Mouse (Mus musculus): ENCODE measurements at regions not wholly inside any gene's neighbourhood (a gene's known extent, or its start where the extent isn't known, plus 50 kb on each side); places are given as distances from the start of the nearest gene placed in this dataset.
A peak's percentile ranks its signal among the peaks of the same experiment; 100 is the strongest.

DNA sequence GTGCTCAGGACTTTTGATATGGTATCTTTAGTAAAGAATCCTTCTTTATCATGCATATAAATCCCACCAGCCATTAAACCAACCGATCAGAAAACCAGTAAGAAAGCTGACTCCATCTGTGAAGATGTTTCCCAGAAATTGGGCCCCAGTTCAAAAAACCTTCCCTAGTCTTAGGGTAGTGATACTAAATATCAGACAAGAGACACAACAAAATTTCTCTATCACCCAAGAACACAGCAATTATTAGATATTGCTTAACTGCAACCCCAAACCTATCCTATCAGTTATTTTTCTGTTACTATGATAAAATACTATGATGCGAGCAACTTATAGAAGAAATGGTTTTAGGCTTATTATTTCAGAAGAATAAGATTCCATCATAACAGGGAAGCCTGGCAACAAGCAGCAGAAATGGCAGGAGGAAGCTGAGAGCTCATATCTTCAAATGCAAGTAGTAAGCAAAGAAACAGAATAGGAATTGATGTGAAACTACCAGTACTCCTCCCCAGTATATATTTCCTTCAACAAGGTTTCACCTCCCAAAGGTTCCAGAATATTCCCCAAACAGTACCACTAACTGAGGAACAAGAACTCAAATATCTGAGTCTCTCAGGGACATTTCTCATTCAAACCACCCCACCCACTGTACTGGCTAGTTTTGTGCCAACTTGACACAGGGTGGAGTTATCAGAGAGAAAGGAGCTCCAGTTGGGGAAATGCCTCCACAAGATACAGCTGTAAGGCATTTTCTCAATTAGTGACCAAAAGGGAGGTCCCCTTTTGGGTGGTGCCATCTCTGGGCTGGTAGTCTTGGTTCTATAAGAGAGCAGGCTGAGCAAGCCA lies 234.1 kb downstream of the Tex13c3 start:
- H3K9me3 ChIP-seq (ENCODE audit: control insufficient read depth, low read length): no peaks in the 10 kb centered on the region
- WGBS: 91% methylated on average over 2 of the region's 2 CpGs
- no peak for DNase-seq (ENCODE audit: low spot score, missing footprints)

DNA sequence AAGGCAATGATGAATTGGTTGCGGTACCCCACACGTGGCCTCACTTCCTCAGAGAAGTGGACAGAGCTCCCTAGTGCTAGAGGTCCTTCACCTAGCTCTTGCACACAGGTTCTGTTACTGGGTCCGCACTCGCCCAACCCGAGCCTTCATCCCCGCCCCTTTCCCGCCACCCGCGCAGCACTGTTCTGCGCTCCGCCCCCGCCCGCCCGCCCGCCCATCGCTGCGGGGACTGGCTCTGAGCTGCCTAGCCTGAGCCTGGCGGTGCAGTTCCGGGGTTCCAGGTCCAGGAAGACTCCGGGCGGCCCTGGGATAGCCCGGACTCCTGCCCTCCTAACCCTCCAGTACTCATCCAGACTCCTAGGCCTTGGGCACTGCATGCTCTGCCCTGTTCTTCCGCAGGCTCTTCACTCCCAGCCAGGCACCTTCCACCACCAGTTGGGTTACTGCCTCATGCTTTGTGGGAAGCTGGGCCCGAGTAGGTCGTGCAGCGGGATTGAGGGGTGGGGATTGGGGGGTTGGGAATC lies 243.3 kb downstream of the Tex13c3 start:
- peak overlapping the region; percentile 39 for H3K4me3 ChIP-seq (ENCODE audit: low read depth, low read length)
- H3K9ac ChIP-seq (ENCODE audit: low read length): peak overlapping the region; percentile 56
- H3K4me2 ChIP-seq: peak overlapping the region; percentile 66
- 5% methylated on average over 12 of the region's 26 CpGs for WGBS
- ATAC-seq (ENCODE audit: low FRiP score) (peak; percentile 91), DNase-seq (ENCODE audit: low spot score, missing footprints) (peak; percentile 91)
- H3K36me3 ChIP-seq (ENCODE audit: control insufficient read depth, insufficient read depth, low read length): no peaks in the 10 kb centered on the region
- no peaks in the 10 kb centered on the region for H3K4me1 ChIP-seq (ENCODE audit: control insufficient read depth, insufficient read depth, low read length)
- H3K27me3 ChIP-seq (ENCODE audit: control insufficient read depth, insufficient read depth, low read length): no peaks in the 10 kb centered on the region
- H3K27ac ChIP-seq (ENCODE audit: low read depth, low read length): no peak overlapping the region
- no peaks in the 10 kb centered on the region for H3K9me3 ChIP-seq (ENCODE audit: control insufficient read depth, low read length)

More for the DNA sequence above, 234.1 kb downstream of the Tex13c3 start:
- Histone ChIP-seq H3K4me3 (ENCODE audit: low read depth, low read length) (no peak overlapping the region), H3K4me1 (ENCODE audit: control insufficient read depth, insufficient read depth, low read length) (no peaks in the 10 kb centered on the region), H3K27me3 (ENCODE audit: control insufficient read depth, insufficient read depth, low read length) (no peaks in the 10 kb centered on the region), H3K36me3 (ENCODE audit: control insufficient read depth, insufficient read depth, low read length) (no peaks in the 10 kb centered on the region), H3K27ac (ENCODE audit: low read depth, low read length) (no peak overlapping the region), H3K9ac (ENCODE audit: low read length) (no peak overlapping the region), H3K4me2 (no peak overlapping the region)
- no peak for ATAC-seq (ENCODE audit: low FRiP score)

DNA sequence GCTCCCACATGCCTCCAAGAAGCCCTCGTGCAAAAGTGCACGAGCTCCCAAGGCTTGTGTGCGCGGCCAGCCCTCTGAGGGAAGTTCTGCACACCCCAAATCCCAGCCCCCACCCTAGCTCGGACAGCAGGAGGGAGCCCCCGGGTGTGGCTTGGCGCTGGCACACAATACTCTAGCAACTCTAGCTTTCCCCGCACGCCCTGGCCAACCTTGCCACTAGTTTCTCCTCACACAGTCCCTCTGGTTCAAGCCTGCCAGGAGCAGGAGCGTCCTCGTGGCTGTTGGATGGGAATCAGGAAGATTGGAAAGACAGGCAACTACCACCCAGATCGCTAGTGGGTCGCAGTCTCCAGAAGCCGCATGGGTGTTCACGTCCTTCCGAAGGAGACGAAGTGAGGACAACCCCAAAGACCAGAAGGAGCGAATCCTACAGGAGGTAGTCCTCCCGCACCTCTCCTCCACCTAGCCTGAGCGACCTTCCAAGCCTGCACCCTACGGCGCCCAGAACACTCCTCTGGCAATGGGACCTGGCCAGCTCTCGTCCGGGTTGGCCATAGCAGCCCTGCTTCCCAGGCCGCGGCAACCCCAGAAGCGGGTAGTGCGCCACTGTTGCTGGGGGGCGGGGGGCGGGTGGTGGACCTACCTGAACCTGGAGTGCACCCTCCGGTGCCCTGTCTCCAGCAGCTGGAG lies 243.9 kb downstream of the Tex13c3 start:
- H3K9ac ChIP-seq (ENCODE audit: low read length): peak overlapping the region; percentile 33; the same call in 1 of the 2 replicates
- WGBS: 17% methylated on average over 29 of the region's 31 CpGs

DNA sequence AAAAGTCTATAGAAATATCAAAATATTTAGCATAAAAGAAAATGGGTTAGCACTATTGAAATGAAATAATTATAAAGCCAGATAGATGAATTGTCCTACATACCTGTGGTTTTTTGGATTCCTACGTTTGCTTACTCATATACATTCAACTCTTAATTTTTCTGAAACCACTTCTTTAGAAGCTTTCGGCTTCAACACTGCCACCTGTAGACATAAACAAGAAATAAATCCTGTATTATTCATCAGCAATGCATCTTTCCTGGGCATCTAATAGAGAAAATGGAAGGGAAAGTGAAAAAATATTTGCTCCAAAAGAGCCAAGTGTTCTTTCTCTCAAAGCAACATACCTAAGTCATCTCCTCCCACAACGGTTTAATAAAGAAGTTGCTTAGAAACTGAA lies 245.7 kb downstream of the Tex13c3 start:
- ATAC-seq (ENCODE audit: low FRiP score): no peak
- Histone ChIP-seq H3K27me3 (ENCODE audit: control insufficient read depth, insufficient read depth, low read length) (no peaks in the 10 kb centered on the region), H3K4me1 (ENCODE audit: control insufficient read depth, insufficient read depth, low read length) (no peaks in the 10 kb centered on the region), H3K36me3 (ENCODE audit: control insufficient read depth, insufficient read depth, low read length) (no peaks in the 10 kb centered on the region), H3K9ac (ENCODE audit: low read length) (no peak overlapping the region), H3K4me2 (no peak overlapping the region), H3K4me3 (ENCODE audit: low read depth, low read length) (no peak overlapping the region), H3K9me3 (ENCODE audit: control insufficient read depth, low read length) (no peaks in the 10 kb centered on the region), H3K27ac (ENCODE audit: low read depth, low read length) (no peak overlapping the region)
- DNase-seq (ENCODE audit: low spot score, missing footprints): no peak
- 78% methylated on average over 3 of the region's 3 CpGs for WGBS

More for the DNA sequence above, 243.9 kb downstream of the Tex13c3 start:
- Histone ChIP-seq H3K27me3 (ENCODE audit: control insufficient read depth, insufficient read depth, low read length) (no peaks in the 10 kb centered on the region), H3K4me2 (peak overlapping the region; percentile 66), H3K4me3 (ENCODE audit: low read depth, low read length) (peak overlapping the region; percentile 39), H3K27ac (ENCODE audit: low read depth, low read length) (no peak overlapping the region), H3K9me3 (ENCODE audit: control insufficient read depth, low read length) (no peaks in the 10 kb centered on the region), H3K36me3 (ENCODE audit: control insufficient read depth, insufficient read depth, low read length) (no peaks in the 10 kb centered on the region), H3K4me1 (ENCODE audit: control insufficient read depth, insufficient read depth, low read length) (no peaks in the 10 kb centered on the region)
- DNase-seq (ENCODE audit: low spot score, missing footprints): peak; percentile 89
- ATAC-seq (ENCODE audit: low FRiP score): peak; percentile 78

DNA sequence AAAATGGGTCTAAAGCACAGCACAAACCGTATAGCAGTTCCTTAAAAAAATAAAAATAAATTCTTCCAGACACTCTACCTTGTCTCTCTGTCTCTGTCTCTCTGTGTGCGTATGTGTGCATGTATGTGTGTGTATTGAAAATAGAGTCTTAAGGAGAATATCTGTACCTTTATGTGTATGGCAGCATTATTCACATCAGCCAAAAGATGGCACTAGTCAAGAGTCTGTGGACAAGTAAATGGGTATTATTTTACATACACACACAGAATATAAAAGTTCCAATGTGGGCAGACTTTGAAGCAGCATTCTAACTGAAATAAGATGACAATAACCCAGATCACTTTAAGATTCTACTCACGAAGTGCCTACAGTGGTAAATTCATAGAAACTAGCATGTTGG lies 249.3 kb downstream of the Tex13c3 start:
- H3K27me3 ChIP-seq (ENCODE audit: control insufficient read depth, insufficient read depth, low read length): no peaks in the 10 kb centered on the region
- no peak overlapping the region for H3K4me3 ChIP-seq (ENCODE audit: low read depth, low read length)
- DNase-seq (ENCODE audit: low spot score, missing footprints) (no peak), ATAC-seq (ENCODE audit: low FRiP score) (no peak)
- H3K9me3 ChIP-seq (ENCODE audit: control insufficient read depth, low read length): no peaks in the 10 kb centered on the region
- WGBS: 84% methylated on average over 3 of the region's 3 CpGs
- no peak overlapping the region for H3K27ac ChIP-seq (ENCODE audit: low read depth, low read length)
- no peak overlapping the region for H3K9ac ChIP-seq (ENCODE audit: low read length)
- H3K4me1 ChIP-seq (ENCODE audit: control insufficient read depth, insufficient read depth, low read length): no peaks in the 10 kb centered on the region
- no peak overlapping the region for H3K4me2 ChIP-seq
- H3K36me3 ChIP-seq (ENCODE audit: control insufficient read depth, insufficient read depth, low read length): no peaks in the 10 kb centered on the region

DNA sequence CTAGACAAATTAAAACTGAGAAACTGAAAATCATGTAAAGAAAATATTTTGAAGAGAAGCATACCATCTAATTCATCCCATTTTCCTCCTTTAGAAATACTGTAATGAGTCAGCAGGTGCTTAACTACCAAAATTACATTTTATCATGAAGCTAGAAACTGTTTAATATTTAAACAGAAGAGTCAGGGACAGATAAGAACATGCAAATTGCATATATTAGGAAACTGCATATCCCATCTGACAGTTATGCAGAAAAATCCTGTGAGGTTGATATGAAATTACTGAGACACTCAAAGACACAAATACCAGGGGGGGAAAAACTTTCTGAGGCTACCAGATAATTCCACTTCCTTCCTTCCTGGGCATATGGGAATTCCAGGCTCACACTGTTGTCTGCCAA lies 257.8 kb downstream of the Tex13c3 start:
- no peak overlapping the region for H3K9ac ChIP-seq (ENCODE audit: low read length)
- H3K27ac ChIP-seq (ENCODE audit: low read depth, low read length): no peak overlapping the region
- no peak for ATAC-seq (ENCODE audit: low FRiP score)
- no peaks in the 10 kb centered on the region for H3K36me3 ChIP-seq (ENCODE audit: control insufficient read depth, insufficient read depth, low read length)
- H3K4me2 ChIP-seq: no peak overlapping the region
- H3K4me1 ChIP-seq (ENCODE audit: control insufficient read depth, insufficient read depth, low read length): no peaks in the 10 kb centered on the region
- no peak for DNase-seq (ENCODE audit: low spot score, missing footprints)
- H3K4me3 ChIP-seq (ENCODE audit: low read depth, low read length): no peak overlapping the region
- H3K9me3 ChIP-seq (ENCODE audit: control insufficient read depth, low read length): no peaks in the 10 kb centered on the region
- no peaks in the 10 kb centered on the region for H3K27me3 ChIP-seq (ENCODE audit: control insufficient read depth, insufficient read depth, low read length)

DNA sequence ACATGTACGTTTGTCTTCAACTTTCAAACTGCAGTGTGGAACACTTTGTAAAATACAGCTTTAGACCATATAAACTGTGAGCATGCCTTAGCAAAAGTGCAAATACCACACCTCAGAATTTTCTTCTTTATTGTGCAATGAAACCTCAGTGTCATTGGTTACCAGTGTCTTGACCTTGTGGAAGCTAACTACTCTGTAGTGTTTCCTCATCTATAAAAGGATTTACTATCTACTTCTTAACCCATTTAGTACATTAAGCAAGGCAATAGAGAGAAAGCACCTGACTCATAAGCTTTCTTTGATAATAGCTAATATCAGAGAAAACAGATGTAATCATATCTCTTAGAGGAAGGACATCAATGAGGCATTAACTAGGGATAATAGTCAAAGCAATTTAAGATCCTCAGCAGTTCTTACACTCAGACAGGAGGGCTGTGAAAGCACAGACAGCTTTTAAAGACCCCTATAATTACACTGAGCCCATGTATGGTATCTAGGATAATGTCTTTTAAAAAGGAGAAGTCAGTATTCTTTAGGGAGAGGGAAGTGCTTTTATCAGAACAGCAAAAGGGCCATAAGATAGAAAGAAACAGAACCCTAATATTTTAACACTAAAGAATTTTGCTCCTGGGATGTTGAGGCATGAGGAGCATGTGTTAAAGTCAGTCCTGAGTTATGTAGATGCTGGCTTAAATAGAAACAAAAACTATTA lies 260.2 kb downstream of the Tex13c3 start:
- no peak overlapping the region for H3K4me2 ChIP-seq
- H3K27me3 ChIP-seq (ENCODE audit: control insufficient read depth, insufficient read depth, low read length): no peaks in the 10 kb centered on the region
- no peaks in the 10 kb centered on the region for H3K9me3 ChIP-seq (ENCODE audit: control insufficient read depth, low read length)
- 86% methylated on average over 1 of the region's 1 CpGs for WGBS
- no peaks in the 10 kb centered on the region for H3K36me3 ChIP-seq (ENCODE audit: control insufficient read depth, insufficient read depth, low read length)
- H3K27ac ChIP-seq (ENCODE audit: low read depth, low read length): no peak overlapping the region
- no peak overlapping the region for H3K9ac ChIP-seq (ENCODE audit: low read length)
- no peak for DNase-seq (ENCODE audit: low spot score, missing footprints)
- no peak overlapping the region for H3K4me3 ChIP-seq (ENCODE audit: low read depth, low read length)
- ATAC-seq (ENCODE audit: low FRiP score): no peak
- H3K4me1 ChIP-seq (ENCODE audit: control insufficient read depth, insufficient read depth, low read length): no peaks in the 10 kb centered on the region

DNA sequence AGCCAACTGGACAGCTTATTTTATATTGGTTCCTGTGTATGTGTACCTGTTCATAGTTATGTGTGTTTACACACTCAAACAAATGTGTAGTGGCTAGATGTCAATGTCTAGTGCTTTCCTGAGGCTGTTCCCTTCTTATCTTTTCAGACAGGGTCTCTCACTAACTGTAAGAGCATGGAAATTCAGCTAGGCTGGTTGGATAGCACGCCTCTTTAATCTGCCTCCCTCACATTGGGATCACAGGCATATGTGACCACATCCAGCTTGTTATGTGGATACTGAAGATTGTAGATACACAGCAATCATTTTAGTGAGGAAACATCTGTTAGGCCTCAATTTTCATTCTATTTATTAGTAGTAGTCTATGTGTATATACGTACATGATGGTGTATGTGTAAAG lies 261.4 kb downstream of the Tex13c3 start:
- Histone ChIP-seq H3K27me3 (ENCODE audit: control insufficient read depth, insufficient read depth, low read length) (no peaks in the 10 kb centered on the region), H3K9ac (ENCODE audit: low read length) (no peak overlapping the region), H3K4me3 (ENCODE audit: low read depth, low read length) (no peak overlapping the region), H3K9me3 (ENCODE audit: control insufficient read depth, low read length) (no peaks in the 10 kb centered on the region), H3K27ac (ENCODE audit: low read depth, low read length) (no peak overlapping the region), H3K4me2 (no peak overlapping the region), H3K4me1 (ENCODE audit: control insufficient read depth, insufficient read depth, low read length) (no peaks in the 10 kb centered on the region), H3K36me3 (ENCODE audit: control insufficient read depth, insufficient read depth, low read length) (no peaks in the 10 kb centered on the region)
- no peak for DNase-seq (ENCODE audit: low spot score, missing footprints)
- no peak for ATAC-seq (ENCODE audit: low FRiP score)
- 89% methylated on average over 2 of the region's 2 CpGs for WGBS

DNA sequence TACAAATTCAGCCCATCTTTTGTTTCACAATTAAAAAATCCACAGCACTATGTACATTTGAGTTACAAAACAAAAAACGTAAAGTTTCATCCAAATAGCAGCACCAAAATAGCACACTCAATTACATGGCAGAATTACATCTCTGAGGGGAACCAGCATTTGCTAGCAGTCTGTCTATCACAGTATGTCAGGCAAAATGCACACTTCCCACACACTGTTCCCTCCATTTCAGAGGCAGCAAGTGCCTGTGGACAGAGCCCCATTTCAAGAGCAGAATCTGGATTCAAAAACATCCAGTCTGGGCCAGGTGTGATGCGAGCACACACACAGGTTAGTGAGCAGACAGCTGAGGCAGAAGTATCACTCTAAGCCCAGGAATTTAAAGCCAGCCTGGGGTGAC lies 261.8 kb downstream of the Tex13c3 start:
- no peak for ATAC-seq (ENCODE audit: low FRiP score)
- no peak overlapping the region for H3K4me3 ChIP-seq (ENCODE audit: low read depth, low read length)
- no peak overlapping the region for H3K9ac ChIP-seq (ENCODE audit: low read length)
- H3K9me3 ChIP-seq (ENCODE audit: control insufficient read depth, low read length): no peaks in the 10 kb centered on the region
- no peak overlapping the region for H3K27ac ChIP-seq (ENCODE audit: low read depth, low read length)
- H3K36me3 ChIP-seq (ENCODE audit: control insufficient read depth, insufficient read depth, low read length): no peaks in the 10 kb centered on the region
- H3K4me1 ChIP-seq (ENCODE audit: control insufficient read depth, insufficient read depth, low read length): no peaks in the 10 kb centered on the region
- H3K27me3 ChIP-seq (ENCODE audit: control insufficient read depth, insufficient read depth, low read length): no peaks in the 10 kb centered on the region
- WGBS: 86% methylated on average over 2 of the region's 2 CpGs
- DNase-seq (ENCODE audit: low spot score, missing footprints): no peak
- no peak overlapping the region for H3K4me2 ChIP-seq

Measured in midbrain, embryonic 11.5 days (tissue).